Mouse (Mus musculus) naive thymus-derived CD4-positive, alpha-beta T cell, adult 2 months (primary cell): Measurements from ENCODE around the gene A730015C16Rik.

Source experiments
- DNase-seq: peaks from one replicate; pipeline ENCODE4 v3.0.0-alpha.2; 2011; ENCODE audit warnings: low read depth

A730015C16Rik gene

GRCm38 (mm10) chr4:108848505-108848848 lies at the start of gene A730015C16Rik:
Gene A730015C16Rik, minus strand, starts transcription at chr4:108848619.
- no peak for DNase-seq

- no peak for DNase-seq
Measured at GRCm38 (mm10) chr4:108890876-108891275, 42.5 kb upstream of the A730015C16Rik start.

GRCm38 (mm10) chr4:108887456-108887855 lies 39.0 kb upstream of the A730015C16Rik start:
- DNase-seq = no peak

GRCm38 (mm10) chr4:108883815-108884214 lies 35.4 kb upstream of the A730015C16Rik start:
- no peak for DNase-seq

GRCm38 (mm10) chr4:108878963-108879822 lies 30.8 kb upstream of the A730015C16Rik start, which contains the start of gene Rab3b:
Gene Rab3b, plus strand, starts transcription at chr4:108879063.
- peak; percentile 45 for DNase-seq

- no peak for DNase-seq
Measured at GRCm38 (mm10) chr4:108877901-108878300, 29.5 kb upstream of the A730015C16Rik start.

GRCm38 (mm10) chr4:108873746-108874145 lies 25.3 kb upstream of the A730015C16Rik start:
- DNase-seq = no peak

- peak; percentile 79 for DNase-seq
Measured at GRCm38 (mm10) chr4:108869730-108870374, 21.4 kb upstream of the A730015C16Rik start.

- no peak for DNase-seq
Measured at GRCm38 (mm10) chr4:108866806-108867205, 18.4 kb upstream of the A730015C16Rik start.

- DNase-seq = peak; percentile 83
Measured at GRCm38 (mm10) chr4:108847715-108848504, 509 bp downstream of the A730015C16Rik start, which contains the start of gene Kti12. Gene Kti12, plus strand, starts transcription at chr4:108847785.

GRCm38 (mm10) chr4:108845824-108846569 lies 2.4 kb downstream of the A730015C16Rik start:
- DNase-seq = no peak

- DNase-seq = no peak
Measured at GRCm38 (mm10) chr4:108843336-108843735, 5.1 kb downstream of the A730015C16Rik start.

GRCm38 (mm10) chr4:108841920-108842578 lies 6.4 kb downstream of the A730015C16Rik start:
- DNase-seq = no peak

GRCm38 (mm10) chr4:108838031-108838430 lies 10.4 kb downstream of the A730015C16Rik start:
- no peak for DNase-seq

GRCm38 (mm10) chr4:108835496-108835895 lies 12.9 kb downstream of the A730015C16Rik start:
- peak; percentile 13 for DNase-seq

- DNase-seq = no peak
Measured at GRCm38 (mm10) chr4:108834971-108835311, 13.5 kb downstream of the A730015C16Rik start.

- peak; percentile 76 for DNase-seq
Measured at GRCm38 (mm10) chr4:108834115-108834970, 14.1 kb downstream of the A730015C16Rik start, which contains the start of gene Txndc12. Gene Txndc12, plus strand, starts transcription at chr4:108834601.

GRCm38 (mm10) chr4:108833828-108834114 lies 14.6 kb downstream of the A730015C16Rik start:
- no peak for DNase-seq

- peak; percentile 94 for DNase-seq
Measured at GRCm38 (mm10) chr4:108832916-108833827, 15.2 kb downstream of the A730015C16Rik start, which contains the start of gene Btf3l4. Gene Btf3l4, minus strand, starts transcription at chr4:108833614.
